13 mouse cellular contexts compared by ENCODE assay signal in genomic region chr2:60903535-60903934, GRCm38 (mm10). TPM values are rescaled to one million over a fixed set of nuclear protein-coding genes. Genes with fewer than 3 reads are reported as not detected.
DNase-seq lines count a peak whose midpoint lies in the region; ATAC-seq and TF ChIP-seq lines count a peak whose summit lies in the region.
"Had no signal": no experiment of that assay in that cellular context is flagged by ENCODE, and none has a peak within 500 bp of the region (broad histone marks: within the 10 kb centered on the region; RNA-seq: fewer than 3 reads in every experiment).

No protein-coding gene starts in this region.

- no peaks in the 10 kb centered on the region for H3K9me3 ChIP-seq in limb, embryonic 15.5 days
- H3K9me3 ChIP-seq in limb, embryonic 10.5 days (replicated peaks): no peaks in the 10 kb centered on the region
- H3K9me3 ChIP-seq: G1E; hindbrain, embryonic 10.5 days had no signal

- H3K9ac ChIP-seq in limb, embryonic 15.5 days: no peak overlapping the region
- H3K9ac ChIP-seq: liver, embryonic 14.5 days had no signal

- TF ChIP-seq POLR2A in myocyte (IDR thresholded peaks at IDR 0.05; ENCODE audit: insufficient read length, low read depth): no peak

- H3ac ChIP-seq in myocyte (ENCODE audit: control insufficient read depth, insufficient read length): no peak overlapping the region

- H3K79me2 ChIP-seq in myocyte (ENCODE audit: control insufficient read depth, insufficient read depth): peaks cover 59% of the 10 kb centered on the region

- DNase-seq in limb, embryonic 10.5 days (ENCODE audit: low spot score): no peak
- DNase-seq in NIH3T3 (ENCODE audit: low read depth): peak; percentile 72
- DNase-seq in gastrocnemius, postnatal 25 days: peak; percentile 46
- no peak for DNase-seq in left cerebral cortex, adult 11 months (ENCODE audit: low spot score)
- DNase-seq in spleen, adult 18-20 months: no peak
- DNase-seq: cerebellum, postnatal 14 days; kidney, adult 11 months had no signal

- ATAC-seq in limb, embryonic 15.5 days (ENCODE audit: insufficient number of reproducible peaks, low FRiP score, low TSS enrichment, low read depth): no peak

- H3K4me3 ChIP-seq in limb, embryonic 15.5 days: no peak overlapping the region
- no peak overlapping the region for H3K4me3 ChIP-seq in limb, embryonic 10.5 days
- no peak overlapping the region for H3K4me3 ChIP-seq in myocyte
- H3K4me3 ChIP-seq: erythroblast, embryonic 14.5 days; hindbrain, embryonic 10.5 days had no signal

- 43% methylated on average over 7 of the region's 7 CpGs for WGBS in limb, embryonic 15.5 days
- 86% methylated on average over 7 of the region's 7 CpGs for WGBS in limb, embryonic 10.5 days

- H3K4me1 ChIP-seq in limb, embryonic 15.5 days: peaks cover 10% of the 10 kb centered on the region
- H3K4me1 ChIP-seq in limb, embryonic 10.5 days: peaks cover 11% of the 10 kb centered on the region; the same call in 1 of the 2 replicates
- H3K4me1 ChIP-seq: hindbrain, embryonic 10.5 days had no signal

- no peaks in the 10 kb centered on the region for H3K36me3 ChIP-seq in limb, embryonic 15.5 days
- H3K36me3 ChIP-seq in limb, embryonic 10.5 days: no peaks in the 10 kb centered on the region
- no peaks in the 10 kb centered on the region for H3K36me3 ChIP-seq in myocyte (ENCODE audit: control insufficient read depth, insufficient read depth)
- H3K36me3 ChIP-seq: G1E; hindbrain, embryonic 10.5 days had no signal

- H3K4me2 ChIP-seq in limb, embryonic 15.5 days: no peak overlapping the region
- no peak overlapping the region for H3K4me2 ChIP-seq in myocyte (ENCODE audit: low read depth)

- H3K27ac ChIP-seq in limb, embryonic 15.5 days: 0 out of 2 replicates have a peak overlapping the region, but pooled peaks have one; percentile 8
- H3K27ac ChIP-seq in limb, embryonic 10.5 days: no peak overlapping the region
- H3K27ac ChIP-seq: hindbrain, embryonic 10.5 days; liver, embryonic 14.5 days had no signal

- H3K27me3 ChIP-seq in limb, embryonic 15.5 days: no peaks in the 10 kb centered on the region
- H3K27me3 ChIP-seq in limb, embryonic 10.5 days (ENCODE audit: low read depth, poor library complexity, severe bottlenecking): no peaks in the 10 kb centered on the region
- no peaks in the 10 kb centered on the region for H3K27me3 ChIP-seq in myocyte (ENCODE audit: control insufficient read depth, insufficient read depth, insufficient read length)

TF ChIP-seq in myocyte, 11 proteins besides CTCF, POLR2A, EP300 and RAD21:
- TF ChIP-seq TCF12 (IDR thresholded peaks at IDR 0.05; ENCODE audit: insufficient read depth, poor library complexity, severe bottlenecking) (no peak), CEBPB (IDR thresholded peaks at IDR 0.05; ENCODE audit: insufficient read depth, poor library complexity, severe bottlenecking) (peak; percentile 50; the same call in 1 of the 2 replicates), SRF (IDR thresholded peaks at IDR 0.05; ENCODE audit: control insufficient read depth, insufficient read length, low read depth) (no peak)

RNA-seq across cellular contexts. Expression of gene Rbms1, which starts 59.5 kb away (rescaled TPM):
- polyA plus RNA-seq in limb, embryonic 15.5 days (2015; fragmentation: Nextera tagmentation; extraction: Ambion mirVana): 138 and 143 TPM in 2 replicates
- polyA plus RNA-seq in limb, embryonic 10.5 days (2016; fragmentation: Nextera tagmentation; extraction: Ambion mirVana): 118 and 124 TPM in 2 replicates
- total RNA-seq in gastrocnemius, postnatal 25 days (2021): 10 to 100 TPM; 21.8 to 22.1 TPM
- polyA plus RNA-seq in myocyte (2012; fragmentation: generic; extraction: Trizol): 34.8 TPM

Comparison
In these comparisons a context has a peak if more than half of its experiments do, and no peak if none do; other contexts are left out.
1. DNase-seq: peak in NIH3T3 (single experiment) and gastrocnemius, postnatal 25 days (single experiment); none in limb, embryonic 10.5 days (single experiment), left cerebral cortex, adult 11 months (single experiment) and spleen, adult 18-20 months (0 of 2).